Mouse (Mus musculus): ENCODE results near the gene Clip2.
A peak's percentile ranks its signal among the peaks of the same experiment; 100 is the strongest.

The Clip2 gene

DNA sequence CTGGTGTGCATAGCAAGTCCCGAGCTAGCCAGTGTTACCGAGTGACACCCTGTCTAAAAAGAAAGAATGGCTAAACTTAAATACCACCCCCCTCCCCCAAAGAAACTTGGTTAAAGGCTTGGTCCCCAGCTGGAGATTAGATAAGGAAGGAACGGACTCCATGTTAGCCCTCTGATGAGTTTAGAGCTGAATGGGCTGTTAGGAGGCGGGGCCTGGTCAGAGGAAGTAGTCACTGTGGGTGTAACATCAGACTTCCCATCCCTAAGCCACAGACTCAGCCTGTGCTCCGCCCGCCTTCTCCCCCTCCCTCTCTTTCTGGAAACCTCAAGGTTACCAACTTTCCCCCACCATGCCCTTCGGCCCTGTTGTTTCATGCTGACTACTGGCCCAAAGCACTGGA is 30.4 kb downstream of the Clip2 start:
- no peak for DNase-seq

DNA sequence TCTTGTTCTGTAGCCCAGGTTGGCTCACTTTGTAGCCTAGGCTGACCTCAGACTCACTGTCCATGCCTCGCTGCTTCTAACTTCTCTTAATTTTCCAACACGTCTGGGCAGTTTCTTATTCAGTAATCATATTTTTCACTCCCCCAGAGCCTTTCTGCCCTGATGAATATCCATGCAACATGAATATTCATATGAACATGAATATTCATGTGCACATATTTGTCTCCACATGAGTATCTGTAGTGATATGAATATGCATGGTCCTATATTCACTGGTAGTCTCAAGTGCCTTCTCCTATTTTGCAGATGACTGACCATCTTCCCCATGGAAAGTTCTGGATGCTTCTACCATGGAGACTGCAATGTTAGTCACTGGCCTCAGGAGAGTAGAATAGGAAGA is 31.1 kb downstream of the Clip2 start:
- DNase-seq, result no peak

DNA sequence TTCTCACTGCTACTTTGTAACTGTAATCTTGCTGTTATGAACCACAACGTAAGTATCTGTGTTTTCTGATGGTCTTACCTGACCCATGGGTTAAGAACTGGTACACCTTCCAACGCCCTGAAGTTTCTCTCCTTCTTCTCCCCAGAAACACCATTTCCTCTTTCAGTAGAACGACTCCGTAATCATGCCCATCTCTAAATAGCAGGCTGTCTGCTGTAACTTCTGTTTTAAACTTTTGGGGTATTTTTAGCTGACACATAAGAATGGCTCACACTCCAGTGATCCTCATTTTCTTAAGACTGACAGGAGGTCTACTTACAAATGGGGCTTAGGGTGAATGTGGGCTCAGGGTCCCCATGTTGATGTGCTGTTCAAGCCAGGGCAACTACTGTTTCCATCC is 32.1 kb downstream of the Clip2 start:
- no peak for DNase-seq

DNA sequence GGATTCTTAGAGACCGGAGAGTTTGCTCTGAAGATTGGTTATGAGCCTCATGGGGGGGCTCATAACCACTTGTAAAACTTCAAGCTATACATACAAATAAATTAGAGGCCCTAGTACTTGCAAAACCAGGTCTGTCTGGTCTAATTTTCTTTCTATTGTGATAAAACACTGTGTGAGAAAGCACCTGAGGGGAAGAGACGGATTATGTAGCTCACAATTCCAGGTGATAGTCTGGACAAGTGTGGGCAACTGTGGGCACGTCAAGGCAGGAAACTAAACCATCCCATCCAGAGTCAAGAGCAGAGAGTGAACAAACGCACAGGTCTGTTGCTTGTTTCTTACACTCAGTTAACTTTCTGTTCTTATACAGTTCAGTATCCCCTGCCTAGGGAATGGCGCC is 32.8 kb downstream of the Clip2 start:
- no peak for DNase-seq

DNA sequence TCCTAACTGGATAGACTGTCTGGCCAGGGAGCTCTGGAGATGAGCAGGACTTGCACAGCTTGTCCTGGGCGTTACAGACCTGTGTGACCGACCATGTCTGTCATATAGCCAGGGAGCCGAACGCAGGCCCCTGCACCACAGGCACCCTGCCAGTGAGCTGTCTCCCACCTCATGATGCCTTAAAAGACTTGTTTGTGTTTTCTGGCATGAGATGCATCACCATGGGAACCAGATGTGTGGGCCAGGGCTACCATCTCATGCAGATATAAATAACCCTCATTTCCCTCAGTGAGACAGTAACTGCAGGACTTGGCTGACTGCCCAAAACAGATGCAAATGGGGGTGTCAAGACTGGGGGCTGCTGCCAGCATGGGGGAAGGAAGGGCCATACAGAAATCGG is 40.1 kb downstream of the Clip2 start:
- DNase-seq, result no peak

DNA sequence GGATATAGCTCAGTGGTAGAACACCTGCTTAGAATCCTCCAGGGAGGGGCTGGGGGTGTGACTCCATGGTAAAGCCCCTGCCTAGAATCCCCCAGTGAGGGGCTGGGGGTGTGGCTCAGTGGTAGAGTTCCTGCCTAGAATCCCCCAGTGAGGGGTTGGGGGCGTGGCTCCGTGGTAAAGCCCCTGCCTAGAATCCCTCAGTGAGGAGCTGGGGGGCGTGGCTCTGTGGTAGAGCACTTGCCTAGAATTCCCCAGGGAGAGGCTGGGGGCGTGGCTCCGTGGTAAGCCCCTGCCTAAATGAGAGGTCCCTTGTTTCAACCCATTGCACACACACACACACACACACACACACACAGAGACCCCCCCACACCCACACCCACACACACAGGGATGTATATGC is 42.0 kb downstream of the Clip2 start:
- DNase-seq, result no peak

DNA sequence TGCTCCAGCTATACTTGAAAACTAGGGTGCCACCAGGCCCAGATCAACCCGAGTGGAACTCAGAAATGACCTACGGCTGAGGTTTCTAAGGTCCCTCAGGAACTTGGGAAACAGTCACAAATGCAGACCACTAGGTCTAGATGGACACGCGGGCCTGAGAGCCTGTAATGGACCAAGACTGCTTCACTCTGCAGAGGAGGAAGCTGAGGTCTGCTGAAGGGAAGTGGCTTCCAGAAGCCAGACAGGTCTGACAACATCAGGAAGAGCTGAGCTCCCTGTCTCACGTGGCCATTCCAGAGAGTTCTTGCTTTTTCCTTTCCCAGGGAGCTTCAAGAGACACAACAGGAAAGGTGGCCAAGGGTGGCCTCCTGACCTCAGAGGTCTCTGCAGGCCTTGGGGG is 43.3 kb downstream of the Clip2 start:
- no peak for DNase-seq

DNA sequence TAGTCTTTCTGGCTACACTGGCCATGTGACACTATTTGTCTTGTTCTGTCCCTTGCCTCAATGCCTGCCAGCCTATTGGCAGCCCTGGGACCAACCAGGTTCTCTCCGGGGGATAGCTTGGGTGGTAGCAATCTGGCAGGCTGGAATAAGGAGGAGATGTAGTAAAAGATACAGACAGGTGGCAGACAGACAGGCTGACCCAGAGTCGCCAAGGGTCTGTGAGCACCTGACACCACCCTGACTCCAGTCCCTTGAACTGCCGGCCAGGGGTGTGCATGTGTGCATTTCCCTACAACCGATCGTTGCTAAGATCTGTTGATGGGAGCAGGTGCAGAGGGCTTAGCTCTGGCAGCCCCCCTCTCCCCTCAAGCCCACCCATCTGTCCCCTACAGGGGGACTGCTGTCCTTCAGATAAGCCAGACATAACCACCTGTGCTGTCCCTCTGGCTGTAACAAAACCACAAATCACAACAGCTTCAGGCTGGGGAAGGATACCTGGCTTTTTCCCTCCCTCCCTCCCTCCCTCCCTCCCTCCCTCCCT is 44.3 kb downstream of the Clip2 start:
- no peak for DNase-seq

GRCm38 (mm10) chr5:134507307-134507706 is 44.9 kb downstream of the Clip2 start:
- DNase-seq, result peak; percentile 97

DNA sequence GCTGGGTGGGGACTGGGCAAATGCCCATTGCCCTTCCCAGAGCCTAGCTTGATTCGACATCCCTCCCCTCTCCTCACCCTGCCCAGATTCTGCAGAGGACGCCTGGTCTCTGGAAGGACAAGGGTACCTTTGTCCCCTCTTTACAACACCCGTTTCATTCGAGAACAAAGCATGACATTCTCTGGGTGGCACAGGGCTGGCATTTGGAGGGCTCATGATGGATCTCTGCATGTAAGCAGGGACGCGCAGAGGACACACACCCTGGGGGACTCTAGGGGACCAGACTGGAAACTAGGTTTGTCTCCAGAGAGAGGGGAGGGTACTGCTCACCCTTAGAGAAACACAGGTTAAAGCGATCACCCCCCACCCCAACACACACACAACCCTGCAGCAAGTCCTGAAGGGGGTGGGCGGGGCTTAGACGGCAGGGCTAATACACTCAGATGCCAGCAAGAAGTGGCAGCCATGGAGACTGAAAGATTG is 46.4 kb downstream of the Clip2 start:
- no peak for DNase-seq

DNA sequence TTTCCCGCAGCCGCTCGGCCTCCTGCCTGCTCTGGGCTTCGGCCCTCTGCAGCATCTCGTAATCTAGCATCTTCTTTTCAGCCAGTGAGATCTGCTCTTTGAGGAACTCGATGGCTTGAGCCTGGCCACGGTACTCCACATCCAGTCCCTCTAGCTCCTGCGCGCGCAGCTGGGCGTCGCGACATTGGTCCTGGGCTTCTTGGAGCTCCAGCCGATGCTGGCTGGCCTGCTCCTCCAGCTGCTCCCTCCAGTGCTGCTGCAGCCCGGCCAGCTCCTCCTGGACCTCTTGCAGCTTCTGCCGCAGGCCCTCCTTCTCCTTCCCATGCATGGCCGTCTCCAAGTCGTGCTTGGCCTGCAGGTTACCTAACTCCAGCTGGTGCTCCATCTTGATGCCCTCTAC is 49.6 kb downstream of the Clip2 start:
- DNase-seq, result peak; percentile 91

DNA sequence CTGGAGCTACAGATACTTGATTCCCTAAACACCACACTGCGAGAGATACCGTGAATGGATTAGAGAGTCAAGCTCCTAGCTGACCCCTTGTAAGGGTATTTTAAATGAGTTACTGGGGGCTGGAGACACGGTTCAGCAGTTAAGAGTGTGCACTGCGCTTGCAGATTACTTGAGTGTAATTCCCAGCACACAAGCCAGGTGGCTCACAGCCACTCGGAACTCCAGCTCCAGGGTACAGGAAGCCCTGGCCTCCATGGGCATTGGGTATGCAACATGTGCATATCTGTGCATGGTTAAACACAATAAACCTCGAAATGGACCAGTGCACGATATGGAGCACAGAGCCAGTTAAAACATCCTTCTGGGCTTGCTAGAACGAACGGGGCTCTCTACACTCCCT is 50.8 kb downstream of the Clip2 start:
- DNase-seq, result peak; percentile 86

GRCm38 (mm10) chr5:134500681-134501080 is 51.6 kb downstream of the Clip2 start:
- DNase-seq, result peak; percentile 73

- DNase-seq, result peak; percentile 95
Observed at GRCm38 (mm10) chr5:134500062-134500461, 52.2 kb downstream of the Clip2 start.

GRCm38 (mm10) chr5:134497026-134497425 is 55.2 kb downstream of the Clip2 start:
- peak; percentile 81 for DNase-seq

- peak; percentile 74 for DNase-seq
Observed at GRCm38 (mm10) chr5:134495796-134496195, 56.4 kb downstream of the Clip2 start.

- peak; percentile 98 for DNase-seq
Observed at GRCm38 (mm10) chr5:134494142-134494541, 58.1 kb downstream of the Clip2 start.

GRCm38 (mm10) chr5:134492956-134493355 is 59.3 kb downstream of the Clip2 start:
- DNase-seq, result peak; percentile 72

GRCm38 (mm10) chr5:134491712-134492417 is 60.4 kb downstream of the Clip2 start:
- peak; percentile 97 for DNase-seq

- DNase-seq, result peak; percentile 88
Observed at GRCm38 (mm10) chr5:134491206-134491605, 61.0 kb downstream of the Clip2 start.

GRCm38 (mm10) chr5:134490465-134490864 is 61.8 kb downstream of the Clip2 start:
- DNase-seq, result peak; percentile 89

DNA sequence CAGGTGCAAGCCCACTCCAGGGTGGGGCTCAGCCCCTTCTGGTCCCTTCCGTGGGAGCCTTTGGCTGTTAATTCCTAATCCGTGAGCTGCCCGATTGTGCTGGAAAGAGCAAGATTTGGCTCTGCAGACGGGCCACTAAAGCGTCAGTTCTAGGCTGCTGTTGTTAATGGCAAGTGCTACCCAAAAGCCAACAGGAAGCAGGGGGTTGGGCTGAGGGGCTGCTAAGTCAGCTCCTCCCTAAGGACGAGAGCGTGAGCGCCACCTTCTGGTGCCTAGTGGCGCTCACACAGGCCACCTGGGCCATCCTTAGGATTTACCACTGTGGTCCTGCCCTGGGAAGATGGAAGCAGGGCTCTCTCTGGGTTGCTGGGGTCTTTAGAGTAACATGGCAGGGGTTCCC is 62.7 kb downstream of the Clip2 start:
- DNase-seq, result peak; percentile 94

- peak; percentile 58 for DNase-seq
Observed at GRCm38 (mm10) chr5:134488596-134488995, 63.6 kb downstream of the Clip2 start.

- peak; percentile 76 for DNase-seq
Observed at GRCm38 (mm10) chr5:134488042-134488441, 64.2 kb downstream of the Clip2 start.

Measured in heart, adult 11 months (tissue).